Mouse (Mus musculus): ENCODE results near the gene Relb.

DNA sequence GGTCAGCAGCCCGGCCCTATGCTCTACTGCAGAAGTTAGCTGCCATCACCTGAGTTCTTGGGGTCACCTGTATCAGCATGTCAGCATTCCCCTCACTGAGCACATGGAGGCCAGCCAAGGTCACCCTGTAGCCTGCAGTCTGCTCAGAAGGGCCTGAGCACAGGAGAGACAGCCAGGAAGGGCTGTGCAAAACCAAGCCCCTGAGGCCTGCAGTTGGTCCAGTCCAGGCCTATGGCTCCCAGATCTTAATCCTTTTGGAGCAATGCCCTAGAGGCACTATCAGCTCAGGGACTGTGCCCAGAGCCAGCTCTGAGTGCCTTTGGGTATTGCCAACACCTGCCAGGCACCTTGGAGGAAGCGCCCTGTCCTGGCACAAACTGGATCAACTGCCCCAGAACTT lies 72.2 kb downstream of the Relb start:
- TF ChIP-seq CTCF (IDR thresholded peaks at IDR 0.05; ENCODE audit: low read depth, low read length) (no peak), GATA1 (IDR thresholded peaks at IDR 0.05; ENCODE audit: borderline replicate concordance, low read length) (no peak), POLR2AphosphoS5 (IDR thresholded peaks at IDR 0.05; ENCODE audit: insufficient replicate concordance, low read depth, low read length) (no peak)

Data from G1E (cell line).